Mouse (Mus musculus): ENCODE data around the gene Tstd2. TPM values are rescaled to one million over a fixed set of nuclear protein-coding genes. Genes with fewer than 3 reads are reported as not detected.

The Tstd2 gene
- total RNA-seq, 1 experiment = 28.9 TPM

- Histone ChIP-seq H3K4me3 (ENCODE audit: insufficient read depth in 1 of 2, low read depth in 1 of 2, low read length in 2 of 2, poor library complexity in 1 of 2, severe bottlenecking in 1 of 2) (no peak overlapping the region), H3K36me3 (ENCODE audit: control insufficient read depth, insufficient read depth, low read length, poor library complexity, severe bottlenecking) (no peaks in the 10 kb centered on the region), H3K9ac (ENCODE audit: insufficient read depth, low read depth, low read length, poor library complexity, severe bottlenecking) (no peak overlapping the region), H3K27ac (ENCODE audit: insufficient read depth, low read depth, low read length, poor library complexity, severe bottlenecking) (no peak overlapping the region), H3K4me1 (ENCODE audit: control insufficient read depth in 2 of 2, insufficient read depth in 2 of 2, low read length in 2 of 2, poor library complexity in 1 of 2) (peaks cover 0 to 9% of the 10 kb centered on the region in 2 experiments; a peak in 2 of 4 replicates), H3K9me3 (ENCODE audit: control insufficient read depth, insufficient read depth, low read depth, low read length) (no peaks in the 10 kb centered on the region)
- TF ChIP-seq ZNF384 (IDR thresholded peaks at IDR 0.05; ENCODE audit: low read depth, low read length) (no peak), ZC3H11A (IDR thresholded peaks at IDR 0.05; ENCODE audit: borderline replicate concordance, low read depth, low read length) (no peak), HCFC1 (IDR thresholded peaks at IDR 0.05; ENCODE audit: borderline replicate concordance, insufficient read depth, low read length) (no peak), CHD2 (IDR thresholded peaks at IDR 0.05; ENCODE audit: low read depth, low read length) (no peak), MAFK (IDR thresholded peaks at IDR 0.05; ENCODE audit: insufficient read depth, low read depth, low read length) (no peak)
- DNase-seq (ENCODE audit: low read depth, low spot score) = no peak
- in situ Hi-C loops (cut with MboI; ENCODE audit: low sequenced_read_pairs in 2 of 2, unreplicated experiment in 2 of 2) = no loop called here
Measured at GRCm38 (mm10) chr4:46082555-46082954, 55.9 kb downstream of the Tstd2 start.

DNA sequence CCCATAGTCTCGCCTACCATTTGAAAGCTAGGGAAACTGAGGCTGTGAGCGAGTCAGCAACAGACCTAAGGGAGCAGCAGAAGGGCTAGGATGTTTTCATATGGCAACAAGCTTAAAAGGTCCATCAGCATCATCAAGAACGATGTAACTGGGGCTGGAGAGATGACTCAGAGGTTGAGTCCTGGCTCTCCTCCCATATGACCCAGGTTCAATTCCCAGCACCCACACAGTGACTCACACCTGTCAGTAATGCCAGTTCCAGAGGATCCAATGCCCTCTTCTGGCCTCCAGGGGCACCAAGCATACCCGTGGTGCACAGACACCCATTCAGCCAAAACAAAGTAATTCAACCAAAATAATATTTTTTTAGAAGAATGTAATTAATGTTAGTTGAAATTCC lies 58.2 kb downstream of the Tstd2 start:
- in situ Hi-C loops (cut with MboI; ENCODE audit: low sequenced_read_pairs in 2 of 2, unreplicated experiment in 2 of 2) = no loop called here
- Histone ChIP-seq H3K9me3 (ENCODE audit: control insufficient read depth, insufficient read depth, low read depth, low read length) (no peaks in the 10 kb centered on the region), H3K9ac (ENCODE audit: insufficient read depth, low read depth, low read length, poor library complexity, severe bottlenecking) (no peak overlapping the region), H3K4me1 (ENCODE audit: control insufficient read depth in 2 of 2, insufficient read depth in 2 of 2, low read length in 2 of 2, poor library complexity in 1 of 2) (no peaks in the 10 kb centered on the region), H3K36me3 (ENCODE audit: control insufficient read depth, insufficient read depth, low read length, poor library complexity, severe bottlenecking) (no peaks in the 10 kb centered on the region), H3K4me3 (ENCODE audit: insufficient read depth in 1 of 2, low read depth in 1 of 2, low read length in 2 of 2, poor library complexity in 1 of 2, severe bottlenecking in 1 of 2) (no peak overlapping the region), H3K27ac (ENCODE audit: insufficient read depth, low read depth, low read length, poor library complexity, severe bottlenecking) (no peak overlapping the region)
- no peak for DNase-seq (ENCODE audit: low read depth, low spot score)
- no peak for TF ChIP-seq ZC3H11A (IDR thresholded peaks at IDR 0.05; ENCODE audit: borderline replicate concordance, low read depth, low read length)
- TF ChIP-seq CHD2 (IDR thresholded peaks at IDR 0.05; ENCODE audit: low read depth, low read length) = no peak
- TF ChIP-seq MAFK (IDR thresholded peaks at IDR 0.05; ENCODE audit: insufficient read depth, low read depth, low read length) = no peak
- no peak for TF ChIP-seq HCFC1 (IDR thresholded peaks at IDR 0.05; ENCODE audit: borderline replicate concordance, insufficient read depth, low read length)
- no peak for TF ChIP-seq ZNF384 (IDR thresholded peaks at IDR 0.05; ENCODE audit: low read depth, low read length)

DNA sequence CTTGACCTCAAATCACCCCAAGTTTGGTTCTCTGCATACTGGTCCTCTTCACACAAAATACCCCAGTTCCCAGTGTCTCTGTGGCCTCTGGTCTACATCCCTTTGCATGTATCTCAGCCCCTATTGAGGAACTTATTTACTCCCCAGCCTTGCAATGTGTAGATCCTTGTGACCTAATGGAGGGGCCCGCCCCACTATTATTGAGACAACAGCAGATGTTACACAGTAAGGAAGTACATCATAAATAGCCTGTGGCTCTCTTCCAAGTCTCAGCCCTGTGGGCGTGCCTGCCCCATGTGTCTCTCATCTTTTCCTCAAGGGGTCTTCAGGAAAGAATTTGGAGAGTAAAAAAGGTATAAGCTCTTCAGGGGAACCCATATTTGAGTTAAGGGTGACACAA lies 61.6 kb downstream of the Tstd2 start:
- no peak overlapping the region for H3K9ac ChIP-seq (ENCODE audit: insufficient read depth, low read depth, low read length, poor library complexity, severe bottlenecking)
- no peaks in the 10 kb centered on the region for H3K4me1 ChIP-seq (ENCODE audit: control insufficient read depth in 2 of 2, insufficient read depth in 2 of 2, low read length in 2 of 2, poor library complexity in 1 of 2)
- H3K27ac ChIP-seq (ENCODE audit: insufficient read depth, low read depth, low read length, poor library complexity, severe bottlenecking) = no peak overlapping the region
- H3K4me3 ChIP-seq (ENCODE audit: insufficient read depth in 1 of 2, low read depth in 1 of 2, low read length in 2 of 2, poor library complexity in 1 of 2, severe bottlenecking in 1 of 2) = no peak overlapping the region
- TF ChIP-seq ZC3H11A (IDR thresholded peaks at IDR 0.05; ENCODE audit: borderline replicate concordance, low read depth, low read length) (no peak), MAFK (IDR thresholded peaks at IDR 0.05; ENCODE audit: insufficient read depth, low read depth, low read length) (no peak), CHD2 (IDR thresholded peaks at IDR 0.05; ENCODE audit: low read depth, low read length) (no peak), HCFC1 (IDR thresholded peaks at IDR 0.05; ENCODE audit: borderline replicate concordance, insufficient read depth, low read length) (no peak), ZNF384 (IDR thresholded peaks at IDR 0.05; ENCODE audit: low read depth, low read length) (no peak)
- no peaks in the 10 kb centered on the region for H3K9me3 ChIP-seq (ENCODE audit: control insufficient read depth, insufficient read depth, low read depth, low read length)
- in situ Hi-C loops (cut with MboI; ENCODE audit: low sequenced_read_pairs in 2 of 2, unreplicated experiment in 2 of 2) = no loop called here
- DNase-seq (ENCODE audit: low read depth, low spot score) = no peak
- no peaks in the 10 kb centered on the region for H3K36me3 ChIP-seq (ENCODE audit: control insufficient read depth, insufficient read depth, low read length, poor library complexity, severe bottlenecking)

DNA sequence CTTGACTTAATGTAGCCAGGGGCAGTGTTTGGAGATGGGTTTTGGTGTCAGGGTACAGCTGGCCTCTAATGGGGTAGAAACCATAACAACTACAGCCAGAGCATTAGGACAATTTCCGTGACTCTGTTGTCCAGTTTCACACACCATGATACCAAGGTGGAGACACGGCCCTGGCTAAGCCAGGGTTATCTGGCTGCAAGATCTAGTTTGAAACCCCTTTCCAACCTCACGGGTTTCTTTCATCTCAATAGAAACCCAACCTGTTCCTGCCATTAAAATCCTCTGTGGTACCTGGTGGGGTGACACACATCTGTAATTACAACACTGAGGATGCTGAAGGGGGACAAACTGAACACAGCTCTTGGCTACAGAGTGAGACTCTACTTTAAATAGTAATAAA lies 62.8 kb downstream of the Tstd2 start:
- Histone ChIP-seq H3K4me1 (ENCODE audit: control insufficient read depth in 2 of 2, insufficient read depth in 2 of 2, low read length in 2 of 2, poor library complexity in 1 of 2) (no peaks in the 10 kb centered on the region), H3K4me3 (ENCODE audit: insufficient read depth in 1 of 2, low read depth in 1 of 2, low read length in 2 of 2, poor library complexity in 1 of 2, severe bottlenecking in 1 of 2) (no peak overlapping the region), H3K36me3 (ENCODE audit: control insufficient read depth, insufficient read depth, low read length, poor library complexity, severe bottlenecking) (no peaks in the 10 kb centered on the region), H3K9me3 (ENCODE audit: control insufficient read depth, insufficient read depth, low read depth, low read length) (no peaks in the 10 kb centered on the region), H3K9ac (ENCODE audit: insufficient read depth, low read depth, low read length, poor library complexity, severe bottlenecking) (no peak overlapping the region), H3K27ac (ENCODE audit: insufficient read depth, low read depth, low read length, poor library complexity, severe bottlenecking) (no peak overlapping the region)
- no peak for DNase-seq (ENCODE audit: low read depth, low spot score)
- TF ChIP-seq MAFK (IDR thresholded peaks at IDR 0.05; ENCODE audit: insufficient read depth, low read depth, low read length) (no peak), ZNF384 (IDR thresholded peaks at IDR 0.05; ENCODE audit: low read depth, low read length) (no peak), HCFC1 (IDR thresholded peaks at IDR 0.05; ENCODE audit: borderline replicate concordance, insufficient read depth, low read length) (no peak), ZC3H11A (IDR thresholded peaks at IDR 0.05; ENCODE audit: borderline replicate concordance, low read depth, low read length) (no peak), CHD2 (IDR thresholded peaks at IDR 0.05; ENCODE audit: low read depth, low read length) (no peak)
- in situ Hi-C loops (cut with MboI; ENCODE audit: low sequenced_read_pairs in 2 of 2, unreplicated experiment in 2 of 2) = no loop called here

DNA sequence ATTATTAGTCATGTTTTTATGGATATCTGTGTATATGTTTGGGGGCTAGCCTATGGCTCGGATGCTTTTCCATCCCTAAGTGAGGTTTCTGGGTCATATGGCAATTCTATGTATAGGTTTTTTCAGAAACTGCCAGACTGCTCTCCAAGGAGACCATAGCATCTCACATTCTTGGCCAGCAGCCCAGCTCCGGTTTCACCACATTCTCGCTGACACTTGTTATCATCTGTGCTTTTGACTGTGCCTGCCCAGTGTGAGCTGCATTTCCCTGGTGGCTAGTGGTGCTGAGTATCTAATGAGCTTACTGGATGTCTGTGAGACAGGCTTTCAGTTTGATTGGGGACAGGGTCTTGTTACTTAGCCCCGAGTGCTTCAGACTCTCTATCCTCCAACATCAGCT lies 64.8 kb downstream of the Tstd2 start:
- no peak for DNase-seq (ENCODE audit: low read depth, low spot score)
- no peaks in the 10 kb centered on the region for H3K4me1 ChIP-seq (ENCODE audit: control insufficient read depth in 2 of 2, insufficient read depth in 2 of 2, low read length in 2 of 2, poor library complexity in 1 of 2)
- no peak overlapping the region for H3K27ac ChIP-seq (ENCODE audit: insufficient read depth, low read depth, low read length, poor library complexity, severe bottlenecking)
- H3K9me3 ChIP-seq (ENCODE audit: control insufficient read depth, insufficient read depth, low read depth, low read length) = no peaks in the 10 kb centered on the region
- no peaks in the 10 kb centered on the region for H3K36me3 ChIP-seq (ENCODE audit: control insufficient read depth, insufficient read depth, low read length, poor library complexity, severe bottlenecking)
- no peak overlapping the region for H3K4me3 ChIP-seq (ENCODE audit: insufficient read depth in 1 of 2, low read depth in 1 of 2, low read length in 2 of 2, poor library complexity in 1 of 2, severe bottlenecking in 1 of 2)
- H3K9ac ChIP-seq (ENCODE audit: insufficient read depth, low read depth, low read length, poor library complexity, severe bottlenecking) = no peak overlapping the region
- TF ChIP-seq ZNF384 (IDR thresholded peaks at IDR 0.05; ENCODE audit: low read depth, low read length) (no peak), CHD2 (IDR thresholded peaks at IDR 0.05; ENCODE audit: low read depth, low read length) (no peak), ZC3H11A (IDR thresholded peaks at IDR 0.05; ENCODE audit: borderline replicate concordance, low read depth, low read length) (no peak), HCFC1 (IDR thresholded peaks at IDR 0.05; ENCODE audit: borderline replicate concordance, insufficient read depth, low read length) (no peak), MAFK (IDR thresholded peaks at IDR 0.05; ENCODE audit: insufficient read depth, low read depth, low read length) (no peak)
- in situ Hi-C loops (cut with MboI; ENCODE audit: low sequenced_read_pairs in 2 of 2, unreplicated experiment in 2 of 2) = no loop called here

Measured in ES-E14 (cell line).